Mouse (Mus musculus): ENCODE data around the gene Fnbp1l. TPM values are rescaled to one million over a fixed set of nuclear protein-coding genes. Genes with fewer than 3 reads are reported as not detected.

Gene Fnbp1l
- total RNA-seq, 1 experiment from 2014 or later, result 18.5 TPM

DNA sequence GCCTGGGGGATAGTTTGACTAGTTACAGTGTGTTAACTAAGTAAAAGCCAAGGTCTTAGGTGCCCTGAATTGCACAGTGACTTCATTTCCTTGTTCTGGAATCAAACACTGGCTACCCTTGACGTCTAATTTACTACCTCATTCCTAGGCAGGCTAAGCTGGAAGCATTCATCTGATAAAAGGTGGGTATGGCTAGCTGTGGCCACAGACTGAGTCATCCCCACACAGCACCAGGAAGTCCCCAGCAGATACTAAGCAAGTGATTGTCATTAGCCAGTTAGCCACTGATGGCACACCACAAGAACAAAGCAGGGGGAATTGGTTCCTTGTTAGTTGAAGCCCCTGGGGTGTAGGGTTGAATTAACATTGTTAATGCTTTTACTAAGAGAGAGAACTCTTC, 98.2 kb downstream of the Fnbp1l start:
- DNase-seq, result no peak

GRCm38 (mm10) chr3:122520875-122521274, 98.6 kb downstream of the Fnbp1l start:
- no peak for DNase-seq

GRCm38 (mm10) chr3:122520365-122520764, 99.2 kb downstream of the Fnbp1l start:
- no peak for DNase-seq

DNA sequence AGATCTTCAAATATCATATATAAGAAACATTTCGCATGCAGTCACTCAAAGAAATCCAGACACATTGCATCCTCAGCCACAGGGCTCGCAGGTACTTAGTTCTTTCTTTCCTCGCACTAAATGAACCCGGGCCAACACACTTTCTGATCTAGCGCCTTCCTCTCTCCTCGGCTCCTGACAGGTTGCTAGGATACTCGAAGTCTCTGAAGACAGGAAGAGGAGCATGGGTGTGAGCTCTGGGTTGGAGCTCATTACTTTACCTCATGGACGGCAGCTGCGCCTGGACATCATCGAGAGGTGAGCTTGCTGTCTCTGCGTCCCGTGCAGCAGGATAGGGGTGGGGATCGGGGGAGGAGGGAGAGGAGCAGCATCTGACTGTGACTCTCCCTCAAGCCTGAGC, 100.4 kb downstream of the Fnbp1l start:
- DNase-seq, result no peak

- no peak for DNase-seq
Measured at GRCm38 (mm10) chr3:122518231-122518736, 101.2 kb downstream of the Fnbp1l start.

DNA sequence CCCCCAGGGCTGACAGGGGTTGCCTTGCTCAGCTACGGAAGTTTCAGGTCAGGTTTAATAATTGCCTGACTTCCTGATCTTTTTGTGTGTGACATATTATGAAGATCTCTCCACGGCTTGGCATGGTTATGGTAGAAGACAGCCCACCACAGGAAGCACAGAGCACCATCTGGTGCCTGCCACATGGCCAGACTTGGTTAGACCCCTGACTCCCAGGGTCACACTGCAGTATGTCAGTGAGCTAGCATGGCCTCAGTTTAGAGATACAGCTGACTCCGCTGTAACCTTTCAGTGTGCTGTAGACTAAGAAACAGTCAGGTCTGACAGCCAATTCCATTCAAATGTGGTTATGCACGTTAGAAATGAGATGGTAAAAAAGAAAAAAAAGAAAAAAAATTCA, 101.8 kb downstream of the Fnbp1l start:
- DNase-seq, result no peak

DNA sequence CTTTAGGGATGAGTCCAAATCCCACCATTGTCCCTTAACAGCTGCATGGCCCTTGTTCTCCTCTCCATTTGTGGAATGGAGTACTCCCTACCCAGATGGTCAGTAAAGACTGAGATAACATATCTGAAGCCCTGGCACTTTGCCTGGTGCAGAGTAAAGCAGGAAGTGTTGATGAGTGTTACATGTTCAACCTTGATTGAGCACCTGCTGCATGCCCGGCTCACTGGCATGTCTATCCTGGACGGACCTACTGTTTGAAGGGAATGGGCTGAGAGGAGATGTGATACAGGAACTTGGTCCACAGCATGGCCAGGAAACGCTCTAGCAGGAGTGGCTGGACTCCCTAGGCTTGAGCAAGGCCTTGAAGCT, 103.2 kb downstream of the Fnbp1l start:
- no peak for DNase-seq

- DNase-seq, result no peak
Measured at GRCm38 (mm10) chr3:122515568-122516326, 103.8 kb downstream of the Fnbp1l start.

DNA sequence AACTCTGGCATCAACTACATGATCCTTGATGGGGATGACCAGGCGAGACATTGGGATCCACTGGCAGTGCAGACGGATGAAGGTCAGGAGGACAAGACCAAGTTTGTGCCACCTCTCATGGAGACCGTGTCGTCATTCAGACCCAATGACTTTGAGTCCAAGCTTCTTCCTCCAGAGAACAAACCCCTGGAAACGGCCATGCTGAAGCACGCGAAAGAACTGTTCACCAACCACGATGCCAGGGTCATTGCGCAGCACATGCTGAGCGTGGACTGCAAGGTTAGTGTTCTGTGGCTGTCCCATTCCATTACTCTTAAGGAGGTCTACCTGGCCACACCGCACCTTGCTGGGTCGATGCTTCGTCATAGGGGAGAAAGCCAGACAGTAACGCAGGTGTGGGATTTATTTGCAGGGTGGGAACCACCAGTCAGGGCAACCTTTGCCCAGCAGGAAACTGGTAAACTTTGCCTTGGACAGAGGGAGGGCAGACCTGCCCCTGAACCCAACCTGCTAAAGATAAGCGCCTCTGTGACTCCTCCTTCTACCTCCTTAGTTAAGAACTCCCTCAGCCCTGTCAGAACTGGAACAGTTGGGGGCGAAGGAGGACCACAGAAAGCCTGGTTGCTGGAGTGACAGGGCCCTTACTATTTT, 106.7 kb downstream of the Fnbp1l start:
- DNase-seq, result no peak

- no peak for DNase-seq
Measured at GRCm38 (mm10) chr3:122511721-122512619, 107.5 kb downstream of the Fnbp1l start.

GRCm38 (mm10) chr3:122510932-122511331, 108.6 kb downstream of the Fnbp1l start:
- no peak for DNase-seq

GRCm38 (mm10) chr3:122510240-122510750, 109.2 kb downstream of the Fnbp1l start:
- no peak for DNase-seq

DNA sequence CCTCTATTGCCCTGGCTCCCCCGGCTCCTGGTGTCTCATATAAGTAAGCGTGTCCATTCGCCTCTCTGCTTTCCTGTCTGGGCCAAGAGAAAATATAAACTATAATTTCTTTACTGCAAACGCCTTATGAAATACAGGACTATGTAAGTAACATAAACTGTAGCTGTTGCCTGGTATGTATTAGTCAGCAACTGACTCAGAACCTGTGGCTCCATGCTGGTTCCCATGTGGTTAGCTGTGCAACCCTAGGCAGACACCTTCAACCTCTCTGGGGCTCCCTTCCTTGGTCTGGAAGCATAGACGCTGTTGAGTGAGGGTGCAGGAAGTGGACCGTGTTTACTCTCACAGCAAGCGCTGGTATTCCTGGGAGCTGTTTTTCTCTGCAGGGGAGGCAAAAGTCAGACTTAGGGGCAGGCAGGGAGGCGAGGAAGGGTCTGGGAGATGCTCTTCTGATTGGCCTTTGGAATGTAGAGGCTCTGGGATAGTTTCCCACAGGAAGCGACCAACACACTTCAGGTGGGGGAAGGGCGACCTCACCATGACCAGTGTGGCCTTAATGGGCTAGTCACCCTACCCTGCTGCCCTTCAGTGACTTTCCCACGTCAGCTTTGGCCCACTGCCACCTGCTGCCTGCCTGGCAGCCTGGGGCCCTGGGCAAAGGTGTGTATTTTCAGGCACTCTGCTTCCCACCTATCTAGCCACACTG, 109.8 kb downstream of the Fnbp1l start:
- peak; percentile 82 for DNase-seq

- peak; percentile 70 for DNase-seq
Measured at GRCm38 (mm10) chr3:122509084-122509483, 110.4 kb downstream of the Fnbp1l start.

DNA sequence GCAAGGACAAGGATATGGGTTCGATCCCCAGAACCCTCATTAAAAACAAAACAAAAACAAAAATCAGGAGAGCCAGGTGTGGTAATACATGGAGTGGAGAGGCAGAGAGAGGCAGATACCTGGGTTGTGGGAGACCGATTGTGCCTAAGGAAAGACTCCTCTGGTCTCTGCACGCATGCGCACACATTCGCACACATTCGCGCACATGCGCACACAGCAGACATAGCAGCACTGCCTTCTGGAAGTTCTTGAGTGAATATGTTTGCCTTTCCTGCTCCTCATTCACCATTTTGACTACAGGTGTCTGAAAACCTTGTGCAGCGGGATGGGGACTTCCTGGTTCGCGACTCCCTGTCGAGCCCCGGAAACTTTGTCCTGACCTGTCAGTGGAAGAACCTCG, 111.7 kb downstream of the Fnbp1l start:
- no peak for DNase-seq

DNA sequence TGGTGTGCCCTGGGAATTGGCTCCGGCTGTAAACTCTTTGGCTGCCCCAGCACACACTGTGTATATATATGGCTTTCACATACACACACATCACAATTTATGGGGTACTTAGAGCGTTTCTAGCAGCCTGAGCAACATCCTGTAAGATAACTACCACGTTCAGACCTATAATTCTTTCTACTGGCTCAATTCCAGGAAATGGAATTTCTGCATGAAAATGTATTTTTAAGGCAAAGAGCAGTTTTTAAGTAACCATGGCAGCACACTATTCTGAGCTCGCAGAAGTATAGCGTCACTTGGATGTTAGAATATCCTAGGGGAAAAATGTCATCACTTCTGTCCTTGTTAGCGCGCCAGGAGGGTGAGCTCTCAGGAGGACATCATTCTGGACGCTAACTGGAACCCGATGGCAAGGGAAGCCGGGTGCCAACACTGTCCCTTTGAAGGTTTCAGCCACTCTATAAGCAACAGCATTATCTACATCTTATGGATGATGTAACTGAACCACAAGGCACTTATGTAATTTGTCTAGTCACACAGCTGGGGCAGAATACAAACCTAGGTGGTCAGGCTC, 113.1 kb downstream of the Fnbp1l start:
- no peak for DNase-seq

- no peak for DNase-seq
Measured at GRCm38 (mm10) chr3:122500929-122501328, 118.6 kb downstream of the Fnbp1l start.

DNA sequence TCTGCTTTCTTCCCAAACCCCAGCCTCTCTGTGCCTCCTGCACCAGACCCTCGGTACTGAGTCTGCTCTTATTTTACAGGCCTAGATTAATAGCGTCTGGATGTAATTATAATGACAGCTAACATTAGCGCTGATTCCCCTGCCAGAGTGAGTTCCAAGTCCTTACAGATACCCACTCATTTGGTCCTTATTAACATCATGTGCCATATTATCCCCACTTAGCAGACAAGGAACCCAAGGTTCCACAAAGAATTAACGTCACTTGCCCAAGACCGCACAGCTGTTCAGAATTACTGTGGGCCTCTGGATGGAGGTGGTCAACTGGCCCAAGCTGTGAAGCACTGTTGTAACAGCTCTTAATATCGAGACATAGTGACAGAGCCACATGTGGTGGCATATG, 119.9 kb downstream of the Fnbp1l start:
- no peak for DNase-seq

DNA sequence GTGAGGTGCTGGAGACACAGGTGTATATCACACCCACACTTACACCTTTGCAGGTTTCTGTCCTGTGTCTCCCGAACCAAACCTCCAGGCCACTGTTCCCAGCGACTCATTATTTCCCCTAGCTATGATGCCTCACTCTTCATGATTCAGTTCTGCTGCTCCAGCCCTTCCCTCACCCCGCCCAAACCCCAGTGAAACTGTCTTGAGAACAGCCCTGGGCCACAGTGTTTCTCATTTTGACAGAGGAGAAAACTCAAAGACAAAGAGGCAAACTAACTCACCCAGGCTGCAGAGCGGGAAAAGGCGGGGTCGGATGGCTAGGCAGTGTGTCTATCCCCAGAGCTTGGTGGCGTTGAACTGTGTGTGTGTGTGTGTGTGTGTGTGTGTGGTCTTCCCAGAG, 121.0 kb downstream of the Fnbp1l start:
- no peak for DNase-seq

DNA sequence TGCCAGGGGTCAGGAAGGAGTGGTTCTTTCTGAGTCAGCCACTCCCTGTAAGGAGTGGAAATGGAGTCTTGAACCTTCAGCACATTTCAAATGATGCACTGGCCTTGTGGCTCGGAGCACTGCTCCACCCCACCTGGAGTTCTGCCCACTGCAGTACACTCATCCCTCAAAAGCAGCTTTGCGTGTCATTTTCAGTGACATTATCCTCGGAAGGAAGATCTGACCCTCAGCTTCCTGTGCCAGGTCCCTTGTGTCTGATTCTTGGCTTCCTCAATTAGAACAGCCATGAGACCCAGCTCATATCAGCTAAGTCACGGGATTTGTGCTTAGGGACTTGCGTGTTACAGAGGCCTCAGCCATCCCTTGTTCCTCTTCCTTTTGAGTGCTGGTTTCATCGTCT, 121.6 kb downstream of the Fnbp1l start:
- peak; percentile 68 for DNase-seq

DNA sequence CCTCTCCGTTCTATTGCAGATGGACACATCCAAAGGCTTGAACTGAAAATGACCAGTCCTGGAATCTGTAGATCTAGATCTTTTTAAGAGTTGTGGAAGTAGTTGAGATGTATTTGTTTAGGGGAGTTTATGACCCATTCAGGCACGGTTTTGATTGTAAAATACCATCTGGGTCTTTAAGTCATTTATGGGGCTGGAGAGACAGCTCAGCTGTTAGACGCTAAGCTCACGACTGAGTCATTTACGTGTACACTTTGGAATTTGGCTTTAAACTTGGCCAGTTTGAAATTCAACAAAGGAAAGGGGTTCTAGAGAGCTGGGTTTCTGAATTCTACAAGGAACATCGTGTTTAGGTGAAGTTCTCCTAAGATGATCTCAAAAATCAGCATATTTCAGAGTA, 124.8 kb downstream of the Fnbp1l start:
- no peak for DNase-seq

All from adrenal gland, postnatal 25 days (tissue).